Mouse (Mus musculus) layer of hippocampus, adult 11-12 months (tissue): ENCODE results near the gene Galnt10.

Source experiments
- DNase-seq: peaks from one replicate; pipeline ENCODE4 v3.0.0; 2022; ENCODE audit warnings: low spot score

Gene Galnt10

GRCm38 (mm10) chr11:57645018-57645559 lies at the start of gene Galnt10:
Galnt10 (plus strand) TSS chr11:57645442.
- DNase-seq: peak; percentile 85

- no peak for DNase-seq
These were observed 49.3 kb upstream of the Galnt10 start for GRCm38 (mm10) chr11:57595899-57596298.

GRCm38 (mm10) chr11:57598161-57598560 lies 47.1 kb upstream of the Galnt10 start:
- DNase-seq: peak; percentile 21

GRCm38 (mm10) chr11:57599304-57599703 lies 45.9 kb upstream of the Galnt10 start:
- no peak for DNase-seq

- no peak for DNase-seq
These were observed 45.1 kb upstream of the Galnt10 start for GRCm38 (mm10) chr11:57600113-57600512.

GRCm38 (mm10) chr11:57600621-57601121 lies 44.6 kb upstream of the Galnt10 start:
- DNase-seq: peak; percentile 45

- DNase-seq: no peak
These were observed 43.3 kb upstream of the Galnt10 start for GRCm38 (mm10) chr11:57601806-57602455.

- DNase-seq: no peak
These were observed 40.2 kb upstream of the Galnt10 start for GRCm38 (mm10) chr11:57605086-57605485.

- DNase-seq: no peak
These were observed 39.6 kb upstream of the Galnt10 start for GRCm38 (mm10) chr11:57605660-57606059.

- DNase-seq: no peak
These were observed 30.7 kb upstream of the Galnt10 start for GRCm38 (mm10) chr11:57614502-57614901.

GRCm38 (mm10) chr11:57615286-57615685 lies 30.0 kb upstream of the Galnt10 start:
- DNase-seq: no peak

- DNase-seq: no peak
These were observed 29.4 kb upstream of the Galnt10 start for GRCm38 (mm10) chr11:57615871-57616270.

GRCm38 (mm10) chr11:57617526-57618264 lies 27.5 kb upstream of the Galnt10 start:
- DNase-seq: peak; percentile 61

- no peak for DNase-seq
These were observed 23.8 kb upstream of the Galnt10 start for GRCm38 (mm10) chr11:57621472-57621871.

GRCm38 (mm10) chr11:57621876-57622275 lies 23.4 kb upstream of the Galnt10 start:
- no peak for DNase-seq

GRCm38 (mm10) chr11:57624490-57624893 lies 20.8 kb upstream of the Galnt10 start:
- DNase-seq: no peak

GRCm38 (mm10) chr11:57625465-57625864 lies 19.8 kb upstream of the Galnt10 start:
- DNase-seq: no peak

- no peak for DNase-seq
These were observed 18.0 kb upstream of the Galnt10 start for GRCm38 (mm10) chr11:57627086-57627735.

GRCm38 (mm10) chr11:57631805-57632485 lies 13.3 kb upstream of the Galnt10 start:
- DNase-seq: no peak

- DNase-seq: no peak
These were observed 12.2 kb upstream of the Galnt10 start for GRCm38 (mm10) chr11:57633006-57633405.

GRCm38 (mm10) chr11:57633975-57634585 lies 11.2 kb upstream of the Galnt10 start:
- no peak for DNase-seq
